Mouse (Mus musculus): ENCODE measurements at regions not wholly inside any gene's neighbourhood (a gene's known extent, or its start where the extent isn't known, plus 50 kb on each side); places are given as distances from the start of the nearest gene placed in this dataset.

GRCm38 (mm10) chr4:105327711-105328471 is 170.7 kb downstream of the Plpp3 start:
- DNase-seq (ENCODE audit: low read depth, low spot score), result no peak

GRCm38 (mm10) chr4:105328776-105329175 is 171.6 kb downstream of the Plpp3 start:
- DNase-seq (ENCODE audit: low read depth, low spot score), result no peak

GRCm38 (mm10) chr4:105332081-105332480 is 174.9 kb downstream of the Plpp3 start:
- no peak for DNase-seq (ENCODE audit: low read depth, low spot score)

- no peak for DNase-seq (ENCODE audit: low read depth, low spot score)
Measured at GRCm38 (mm10) chr4:105335872-105336271, 178.7 kb downstream of the Plpp3 start.

- DNase-seq (ENCODE audit: low read depth, low spot score), result no peak
Measured at GRCm38 (mm10) chr4:105336557-105336956, 179.4 kb downstream of the Plpp3 start.

GRCm38 (mm10) chr4:105338131-105338530 is 181.0 kb downstream of the Plpp3 start:
- no peak for DNase-seq (ENCODE audit: low read depth, low spot score)

GRCm38 (mm10) chr4:105338861-105339260 is 181.7 kb downstream of the Plpp3 start:
- DNase-seq (ENCODE audit: low read depth, low spot score), result no peak

GRCm38 (mm10) chr4:105341274-105341673 is 184.1 kb downstream of the Plpp3 start:
- no peak for DNase-seq (ENCODE audit: low read depth, low spot score)

GRCm38 (mm10) chr4:105346846-105347245 is 189.7 kb downstream of the Plpp3 start:
- DNase-seq (ENCODE audit: low read depth, low spot score), result no peak

- peak; percentile 43 for DNase-seq (ENCODE audit: low read depth, low spot score)
Measured at GRCm38 (mm10) chr4:105347911-105348310, 190.8 kb downstream of the Plpp3 start.

GRCm38 (mm10) chr4:105349316-105350207 is 192.4 kb downstream of the Plpp3 start:
- DNase-seq (ENCODE audit: low read depth, low spot score), result no peak

- DNase-seq (ENCODE audit: low read depth, low spot score), result peak; percentile 46
Measured at GRCm38 (mm10) chr4:105352342-105352741, 195.2 kb downstream of the Plpp3 start.

- no peak for DNase-seq (ENCODE audit: low read depth, low spot score)
Measured at GRCm38 (mm10) chr4:105352953-105353352, 195.8 kb downstream of the Plpp3 start.

GRCm38 (mm10) chr4:105354097-105354496 is 196.9 kb downstream of the Plpp3 start:
- no peak for DNase-seq (ENCODE audit: low read depth, low spot score)

GRCm38 (mm10) chr4:105356616-105357015 is 199.5 kb downstream of the Plpp3 start:
- no peak for DNase-seq (ENCODE audit: low read depth, low spot score)

GRCm38 (mm10) chr4:105358725-105359124 is 201.6 kb downstream of the Plpp3 start:
- no peak for DNase-seq (ENCODE audit: low read depth, low spot score)

- no peak for DNase-seq (ENCODE audit: low read depth, low spot score)
Measured at GRCm38 (mm10) chr4:105364496-105364895, 207.3 kb downstream of the Plpp3 start.

- DNase-seq (ENCODE audit: low read depth, low spot score), result no peak
Measured at GRCm38 (mm10) chr4:105365076-105365475, 207.9 kb downstream of the Plpp3 start.

GRCm38 (mm10) chr4:105376591-105376990 is 219.4 kb downstream of the Plpp3 start:
- DNase-seq (ENCODE audit: low read depth, low spot score), result no peak

- DNase-seq (ENCODE audit: low read depth, low spot score), result no peak
Measured at GRCm38 (mm10) chr4:105377469-105378187, 220.5 kb downstream of the Plpp3 start.

GRCm38 (mm10) chr4:105384826-105385225 is 227.7 kb downstream of the Plpp3 start:
- DNase-seq (ENCODE audit: low read depth, low spot score), result no peak

- DNase-seq (ENCODE audit: low read depth, low spot score), result no peak
Measured at GRCm38 (mm10) chr4:105385481-105385880, 228.3 kb downstream of the Plpp3 start.

All from embryo, embryonic 11.5 days (tissue).